In the genomic region with DNA sequence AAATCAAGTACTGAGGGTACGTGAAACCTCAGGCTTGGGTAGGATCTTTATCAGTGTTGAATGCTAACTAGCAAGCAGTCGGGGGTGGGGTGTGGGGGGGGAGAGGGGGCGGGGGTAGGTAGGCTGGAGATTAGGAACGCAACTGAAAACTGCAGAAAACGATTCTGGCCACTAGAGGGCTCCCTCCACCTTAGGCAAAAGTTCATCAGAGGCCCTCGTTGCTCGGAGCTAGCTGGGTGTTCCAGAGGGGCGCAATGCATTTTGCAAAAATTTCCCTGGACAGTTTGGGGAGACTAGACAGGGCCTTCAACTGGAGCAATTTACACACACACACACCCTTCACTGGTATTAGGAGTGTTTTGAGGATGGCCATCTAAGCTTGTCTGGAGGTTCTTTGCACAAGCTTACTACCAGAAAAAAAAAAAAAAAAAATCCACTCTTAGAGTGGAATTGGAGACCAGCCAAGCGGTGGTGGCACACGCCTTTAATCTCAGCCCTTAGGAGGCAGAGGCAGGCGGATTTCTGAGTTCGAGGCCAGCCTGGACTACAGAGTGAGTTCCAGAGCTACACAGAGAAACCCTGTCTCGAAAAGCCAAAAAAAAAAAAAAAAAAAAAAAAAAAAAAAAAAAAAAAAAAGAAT, we compare ENCODE assay signal across 9 mouse cellular contexts. TPM values are rescaled to one million over a fixed set of nuclear protein-coding genes. Genes with fewer than 3 reads are reported as not detected.
A peak's percentile ranks its signal among the peaks of the same experiment; 100 is the strongest.
DNase-seq lines count a peak whose midpoint lies in the region; ATAC-seq lines count a peak whose summit lies in the region.
"Had no signal": no experiment of that assay in that cellular context is flagged by ENCODE, and none has a peak within 500 bp of the region (broad histone marks: within the 10 kb centered on the region; RNA-seq: fewer than 3 reads in every experiment).

No protein-coding gene starts in this region.

- peak; percentile 33; the same call in 1 of the 2 replicates for ATAC-seq in lung, embryonic 15.5 days (ENCODE audit: borderline replicate concordance, extremely low read depth, low FRiP score, low TSS enrichment)

- H3K9ac ChIP-seq in lung, embryonic 15.5 days: no peak overlapping the region
- H3K9ac ChIP-seq: limb, embryonic 13.5 days had no signal

- no peaks in the 10 kb centered on the region for H3K9me3 ChIP-seq in lung, embryonic 15.5 days
- H3K9me3 ChIP-seq: limb, embryonic 13.5 days had no signal

- intact Hi-C loops in gastrocnemius, postnatal 14 days (cut with DNase I; ENCODE audit: low total_unique reads): loop anchor here (2.0 to 5.0 kb wide), 2 partner anchors 65 to 87 kb away; no protein-coding TSS in a partner anchor

- DNase-seq in 416B (ENCODE audit: low read depth) (peak; percentile 75), MEL-GATA-1-ER (ENCODE audit: extremely low read depth, low read depth) (peak; percentile 64)
- peak; percentile 89 for DNase-seq in cerebellum, adult 9-10 months
- peak; percentile 59 for DNase-seq in gastrocnemius, postnatal 14 days
- DNase-seq in kidney, postnatal 4 days: peak; percentile 81 to 86
- peak; percentile 87 to 90 for DNase-seq in right cerebral cortex, postnatal 10 days (ENCODE audit: low spot score in 2 of 2)
- DNase-seq in urinary bladder, postnatal 25 days (ENCODE audit: low spot score): peak; percentile 60

- WGBS in lung, embryonic 15.5 days: 9% methylated on average over 13 of the region's 13 CpGs

- no peak overlapping the region for H3K4me2 ChIP-seq in lung, embryonic 15.5 days

- no peak overlapping the region for H3K27ac ChIP-seq in lung, embryonic 15.5 days
- H3K27ac ChIP-seq: limb, embryonic 13.5 days had no signal

- peaks cover 52% of the 10 kb centered on the region for H3K27me3 ChIP-seq in lung, embryonic 15.5 days

- no peak overlapping the region for H3K4me3 ChIP-seq in lung, embryonic 15.5 days

- no peaks in the 10 kb centered on the region for H3K36me3 ChIP-seq in lung, embryonic 15.5 days
- H3K36me3 ChIP-seq: limb, embryonic 13.5 days had no signal

- peaks cover 33% of the 10 kb centered on the region for H3K4me1 ChIP-seq in lung, embryonic 15.5 days

RNA-seq across cellular contexts. Expression of gene Dpysl5, which starts 1.5 kb away (rescaled TPM):
- total RNA-seq in gastrocnemius, postnatal 14 days (2021): 1 to 10 TPM; 1.6 to 2.0 TPM
- 4.8 and 5.3 TPM in 2 replicates for polyA plus RNA-seq in lung, embryonic 15.5 days (2015; fragmentation: Nextera tagmentation; extraction: Ambion mirVana)

RNA-seq across cellular contexts. Expression of gene Cenpa, which starts 43.3 kb away (rescaled TPM):
- 10 to 100 TPM in 1 of 2 experiments, 1 to 10 TPM in 1; 7.0 to 10.2 TPM for total RNA-seq in gastrocnemius, postnatal 14 days (2021)
- polyA plus RNA-seq in lung, embryonic 15.5 days (2015; fragmentation: Nextera tagmentation; extraction: Ambion mirVana): 332 and 343 TPM in 2 replicates
